Mouse (Mus musculus): ENCODE results near the gene Soga1. TPM values are rescaled to one million over a fixed set of nuclear protein-coding genes. Genes with fewer than 3 reads are reported as not detected.

Gene Soga1
- total RNA-seq (2022): 10 to 100 TPM; 30.9 to 38.3 (median 34.4) TPM

DNA sequence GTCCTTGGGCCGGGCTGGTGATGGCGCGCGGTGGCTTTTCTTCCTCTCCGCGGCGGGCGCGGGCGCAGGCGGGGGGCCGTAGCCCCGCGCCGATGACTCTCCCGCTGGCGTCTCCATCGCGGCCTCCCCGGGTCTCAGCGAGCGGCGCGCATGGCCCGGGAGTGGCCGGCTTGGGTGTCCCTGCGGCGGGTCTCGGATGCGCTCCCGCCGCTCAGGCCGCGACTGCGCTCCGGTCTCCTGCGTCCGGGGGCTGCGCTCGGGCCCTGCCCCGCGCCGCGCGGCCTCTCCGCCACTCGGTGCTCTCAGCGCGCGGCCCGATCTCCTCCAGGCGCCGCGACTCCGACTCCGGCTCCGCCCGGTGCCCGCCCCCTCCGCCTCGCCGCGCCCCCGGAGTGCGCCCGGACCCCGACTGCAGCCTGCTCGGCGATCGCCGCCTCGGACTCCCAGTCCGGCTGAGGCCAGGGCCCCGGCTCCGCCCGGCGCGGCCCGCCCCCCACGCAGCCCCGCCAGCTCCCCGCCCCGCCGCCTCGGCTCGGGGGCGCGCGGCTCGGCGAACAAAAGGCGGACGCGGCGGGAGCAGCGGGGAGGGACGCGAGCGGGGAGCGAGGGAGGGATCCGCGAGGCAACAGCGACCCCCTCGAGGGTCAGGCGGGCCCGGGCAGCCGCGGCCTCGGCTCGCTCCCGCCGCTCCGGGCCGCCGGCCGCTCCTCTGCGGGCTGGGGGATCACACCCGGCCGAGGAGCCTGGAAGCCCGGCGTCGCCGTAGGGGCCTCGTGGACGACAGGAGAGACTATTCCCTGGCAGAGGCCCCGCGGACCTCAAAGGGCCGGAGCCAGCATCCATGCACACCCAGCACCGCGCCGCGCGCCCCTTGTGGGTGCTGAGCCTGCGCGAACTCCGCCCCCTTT is at the start of gene Soga1:
Gene Soga1, minus strand, starts transcription at position 462 of the 908 bp plus-strand sequence.
- peak; percentile 62 to 76 for DNase-seq (ENCODE audit: low spot score in 2 of 2)

DNA sequence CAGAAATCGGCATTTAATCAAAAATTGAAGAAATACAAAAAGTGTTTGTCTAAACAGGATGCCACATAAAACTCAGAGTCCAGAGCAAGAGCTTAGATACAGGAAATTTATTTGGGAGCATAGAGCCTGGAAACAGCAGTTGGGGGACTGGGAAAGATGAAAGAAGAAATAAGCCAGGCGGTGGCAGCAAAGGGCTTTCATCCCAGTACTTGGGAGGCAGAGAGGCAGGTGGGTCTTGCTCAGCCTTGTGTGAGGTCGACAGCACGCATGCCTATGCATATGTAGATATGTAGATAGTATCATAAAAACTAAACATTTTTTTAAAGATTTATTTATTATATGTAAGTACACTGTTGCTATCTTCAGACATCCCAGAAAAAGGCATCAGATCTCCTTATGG is 49.0 kb upstream of the Soga1 start:
- DNase-seq (ENCODE audit: low spot score in 2 of 2): no peak

DNA sequence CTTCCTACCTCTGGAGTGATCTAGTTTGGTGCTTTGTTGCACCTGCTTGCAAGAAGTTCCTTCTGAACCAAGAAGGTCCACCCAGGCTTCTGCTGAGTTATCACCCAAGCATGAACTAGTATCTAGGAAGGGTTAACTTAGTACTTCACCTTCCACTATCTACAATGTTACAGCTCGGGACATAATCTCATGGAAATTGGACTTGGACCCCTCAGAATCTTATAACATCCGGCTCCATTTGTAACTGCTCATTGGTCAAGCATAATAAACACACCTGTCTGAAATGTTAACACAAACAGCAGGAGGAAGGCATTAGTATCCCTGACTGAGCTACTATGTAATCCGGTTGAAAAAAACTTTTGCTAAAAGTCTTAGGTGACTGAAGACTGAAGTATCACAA is 48.3 kb upstream of the Soga1 start:
- no peak for DNase-seq (ENCODE audit: low spot score in 2 of 2)

DNA sequence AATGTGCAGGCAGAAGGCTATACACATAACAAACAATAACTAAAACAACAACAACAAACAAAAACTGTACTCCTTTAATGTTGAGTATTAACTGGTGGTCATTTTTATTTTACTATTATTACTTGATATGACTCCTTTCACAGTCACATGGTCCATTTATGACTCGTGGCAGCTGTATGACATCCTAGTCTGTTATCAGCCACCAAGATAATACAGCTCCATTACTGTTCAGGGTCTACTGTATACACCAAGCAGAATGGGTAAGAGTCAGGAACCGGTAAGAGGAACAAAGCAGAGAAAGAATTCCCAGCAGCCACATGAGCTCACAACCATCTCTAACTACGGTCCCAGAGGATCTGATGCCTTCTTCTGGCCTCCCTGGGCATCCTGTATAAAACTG is 46.2 kb upstream of the Soga1 start:
- no peak for DNase-seq (ENCODE audit: low spot score in 2 of 2)

DNA sequence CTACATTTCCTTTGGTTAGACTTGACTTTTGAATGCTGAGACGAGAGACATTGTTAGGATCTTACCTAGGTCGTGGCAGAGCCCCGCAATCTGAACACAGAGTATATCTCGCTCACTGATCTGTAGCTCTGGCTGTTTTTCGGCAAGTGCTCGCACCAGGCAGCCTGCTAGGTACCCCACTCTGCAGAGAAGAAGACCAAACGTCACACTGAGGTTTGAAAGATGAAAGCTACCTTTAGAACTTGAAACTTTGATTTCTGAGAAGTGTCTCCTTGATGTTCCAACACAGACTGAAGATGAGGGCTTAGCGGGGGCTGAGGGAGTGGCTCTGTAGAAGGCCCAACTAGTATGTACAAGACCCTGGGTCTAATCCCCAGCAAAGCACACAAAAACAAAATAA is 42.7 kb upstream of the Soga1 start:
- no peak for DNase-seq (ENCODE audit: low spot score in 2 of 2)

DNA sequence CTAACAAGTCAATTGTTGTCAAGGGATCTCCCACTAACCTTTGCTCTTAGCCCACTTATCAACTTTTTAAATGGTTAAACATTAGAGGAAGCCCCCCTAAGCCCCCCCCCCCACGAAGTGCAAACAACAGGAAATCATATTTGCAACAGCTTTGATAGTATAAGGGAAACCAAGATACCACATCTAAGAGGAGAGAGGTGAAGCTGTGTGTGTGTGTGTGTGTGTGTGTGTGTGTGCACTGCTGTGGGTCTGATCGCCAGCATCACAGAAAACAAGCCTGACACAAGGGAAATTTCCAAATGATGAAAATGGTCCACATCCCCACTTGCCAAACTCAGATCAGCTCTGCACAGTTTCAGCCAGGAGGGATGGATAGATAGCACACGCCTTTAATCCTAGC is 40.0 kb upstream of the Soga1 start:
- DNase-seq (ENCODE audit: low spot score in 2 of 2): no peak

DNA sequence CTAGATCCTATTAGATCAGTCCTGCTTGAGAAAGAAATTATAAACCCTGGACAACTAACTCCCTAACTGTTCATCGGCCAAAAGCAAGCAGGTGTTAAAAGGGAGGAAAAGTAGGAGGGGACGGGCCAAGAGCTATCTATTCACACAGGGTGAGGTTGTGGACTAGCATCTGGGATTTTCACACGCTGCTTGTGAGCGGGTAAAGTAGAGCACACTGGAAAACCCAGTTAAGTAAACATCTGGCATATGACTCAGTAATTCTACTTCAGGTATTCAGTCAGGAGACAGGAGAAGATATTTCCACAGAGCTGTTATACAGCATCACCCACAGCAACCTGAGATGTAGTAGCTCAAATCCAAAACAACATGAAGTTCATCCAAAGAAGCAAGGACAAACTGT is 39.5 kb upstream of the Soga1 start:
- DNase-seq (ENCODE audit: low spot score in 2 of 2): no peak

DNA sequence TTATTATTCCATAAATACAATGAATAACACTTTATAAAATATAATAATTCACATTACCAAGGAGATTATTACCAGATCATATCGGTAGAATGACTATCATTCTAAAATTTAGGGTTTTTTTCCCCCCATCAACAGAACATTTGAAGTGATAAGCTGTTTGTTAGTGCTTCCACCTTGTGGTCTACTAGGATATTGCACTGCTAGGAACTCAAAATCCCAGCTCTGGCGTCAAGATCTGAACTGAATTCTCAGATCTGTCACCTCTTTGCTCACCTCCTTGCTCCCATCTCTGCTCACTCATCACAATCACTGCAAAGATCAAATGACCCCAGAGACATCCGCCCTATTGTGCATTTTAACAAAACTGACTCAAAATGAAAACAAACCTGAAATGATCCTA is 37.9 kb upstream of the Soga1 start:
- DNase-seq (ENCODE audit: low spot score in 2 of 2): no peak

DNA sequence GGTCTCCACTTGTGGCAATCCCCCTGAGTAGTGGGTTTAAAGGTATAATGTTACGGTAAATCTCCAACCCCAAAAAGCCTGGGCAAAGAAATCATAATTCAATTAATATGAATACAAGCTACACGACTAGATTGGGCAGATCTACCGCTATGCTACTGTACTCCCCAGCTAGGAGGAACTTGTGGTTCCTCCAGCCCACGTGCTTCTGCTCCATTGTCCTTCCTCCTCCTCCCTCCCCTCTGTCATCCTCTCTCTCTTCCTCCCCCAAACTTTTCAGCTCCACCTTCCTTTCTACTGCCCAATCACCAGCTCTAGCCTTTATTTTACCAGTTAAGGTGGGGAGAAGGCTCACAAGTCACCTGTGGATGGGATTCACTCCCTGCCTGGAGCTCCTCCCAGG is 29.2 kb upstream of the Soga1 start:
- DNase-seq (ENCODE audit: low spot score in 2 of 2): no peak

DNA sequence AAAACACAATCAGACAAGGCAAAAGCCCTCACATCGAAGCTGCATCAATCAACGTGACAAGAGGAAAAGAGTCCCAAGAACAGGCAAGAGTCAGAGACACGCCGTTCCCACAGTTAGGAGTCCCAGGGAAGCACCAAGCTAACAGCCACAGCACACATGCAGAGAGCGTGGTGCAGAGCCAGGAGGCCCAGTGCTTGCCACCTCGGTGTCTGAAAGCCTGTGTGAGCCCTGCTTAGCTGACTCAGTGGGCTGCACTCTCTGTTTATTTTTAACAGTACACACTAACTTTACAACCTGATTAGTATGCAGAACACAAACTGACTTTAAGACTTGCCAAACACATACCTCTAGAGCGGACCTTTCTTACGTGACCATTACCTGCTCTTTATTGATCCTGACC is 25.4 kb upstream of the Soga1 start:
- DNase-seq (ENCODE audit: low spot score in 2 of 2): no peak

DNA sequence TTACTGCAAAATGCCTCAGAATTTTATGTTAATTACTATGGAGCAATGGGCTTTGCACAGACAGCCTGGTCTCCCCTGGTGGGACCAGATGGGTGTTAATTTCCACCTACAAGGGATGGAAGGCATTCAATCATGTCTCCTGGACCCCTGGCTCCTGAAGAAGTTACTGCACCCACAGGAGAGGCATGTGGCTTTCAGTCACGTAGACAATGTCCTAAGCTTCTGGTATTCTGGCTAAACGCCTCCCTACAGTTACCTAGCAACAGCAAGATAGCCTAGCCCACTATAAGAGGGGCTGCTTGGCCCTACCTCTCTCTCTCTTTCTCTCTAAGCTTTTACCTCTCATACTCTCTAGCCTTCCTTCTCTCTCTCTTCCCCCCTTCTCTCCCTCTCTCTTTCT is 23.2 kb upstream of the Soga1 start:
- DNase-seq (ENCODE audit: low spot score in 2 of 2): no peak

DNA sequence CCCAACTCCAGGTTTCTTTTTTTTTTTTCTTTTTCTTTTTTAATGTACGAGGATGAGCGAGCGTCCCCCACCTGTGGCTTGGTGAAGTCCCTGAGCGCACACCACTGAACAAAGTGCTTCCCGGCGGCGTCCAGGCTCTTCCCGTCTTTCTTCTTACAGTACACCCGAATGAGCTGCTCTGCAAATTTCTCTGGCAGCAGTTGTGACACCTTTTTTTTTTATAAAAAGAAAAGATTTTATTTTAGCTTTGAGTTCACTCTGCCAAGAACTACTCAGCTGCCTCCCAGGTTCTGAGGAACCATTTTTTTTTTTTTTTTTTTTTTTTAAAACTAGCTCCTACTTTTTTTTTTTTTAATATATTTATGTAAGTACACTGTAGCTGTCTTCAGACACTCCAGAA is 22.6 kb upstream of the Soga1 start:
- no peak for DNase-seq (ENCODE audit: low spot score in 2 of 2)

DNA sequence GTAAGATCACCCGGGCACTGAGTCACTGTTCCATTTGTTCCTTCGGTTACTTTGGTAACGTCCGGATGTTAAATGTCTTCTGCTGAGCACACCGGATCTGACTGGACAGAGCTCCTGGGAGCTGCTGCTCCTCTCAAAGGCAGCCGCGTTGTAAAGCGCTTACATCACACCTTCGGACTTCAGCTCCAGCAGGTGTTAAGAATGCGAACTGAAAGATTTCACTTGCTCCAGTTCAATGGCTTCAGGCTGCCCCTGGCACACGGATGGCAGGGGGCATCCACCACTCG is 21.2 kb upstream of the Soga1 start:
- no peak for DNase-seq (ENCODE audit: low spot score in 2 of 2)

DNA sequence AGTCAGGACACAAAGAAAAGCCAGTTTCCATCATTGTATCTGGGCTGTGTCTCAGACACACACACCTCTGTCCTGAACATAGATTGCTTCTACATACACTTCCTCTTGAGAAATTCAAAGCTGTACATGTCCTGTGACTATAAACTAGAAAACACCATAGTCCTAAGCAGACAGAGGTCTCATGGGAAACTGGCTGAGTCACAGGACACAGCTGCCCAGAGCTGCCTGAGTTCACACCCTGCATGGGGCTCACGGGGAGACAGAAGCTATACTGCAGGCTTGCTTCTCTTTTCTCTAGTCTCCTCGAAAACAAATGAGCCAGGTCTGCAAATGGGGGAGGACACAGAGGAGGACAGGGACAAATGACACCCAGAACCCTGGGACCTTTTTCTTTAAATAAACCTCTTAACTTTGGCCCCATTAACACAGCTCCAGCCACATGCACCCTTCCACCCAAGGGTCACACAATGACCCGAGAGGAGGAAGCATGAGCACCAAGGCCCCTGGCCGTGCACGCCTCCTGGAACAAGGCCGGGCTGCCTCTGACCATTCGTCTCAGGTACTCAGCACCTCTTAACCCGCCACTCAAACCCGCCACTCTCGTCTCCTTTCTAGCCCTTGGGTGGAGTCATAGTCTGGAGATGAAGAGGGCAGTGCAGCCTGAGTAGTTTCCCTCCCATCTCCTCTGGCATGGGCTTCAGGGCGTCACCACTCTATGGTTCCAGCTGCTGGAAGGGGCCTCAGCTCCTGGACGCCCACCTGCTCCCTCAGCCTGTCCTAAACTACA is 20.7 kb upstream of the Soga1 start:
- DNase-seq (ENCODE audit: low spot score in 2 of 2): no peak

DNA sequence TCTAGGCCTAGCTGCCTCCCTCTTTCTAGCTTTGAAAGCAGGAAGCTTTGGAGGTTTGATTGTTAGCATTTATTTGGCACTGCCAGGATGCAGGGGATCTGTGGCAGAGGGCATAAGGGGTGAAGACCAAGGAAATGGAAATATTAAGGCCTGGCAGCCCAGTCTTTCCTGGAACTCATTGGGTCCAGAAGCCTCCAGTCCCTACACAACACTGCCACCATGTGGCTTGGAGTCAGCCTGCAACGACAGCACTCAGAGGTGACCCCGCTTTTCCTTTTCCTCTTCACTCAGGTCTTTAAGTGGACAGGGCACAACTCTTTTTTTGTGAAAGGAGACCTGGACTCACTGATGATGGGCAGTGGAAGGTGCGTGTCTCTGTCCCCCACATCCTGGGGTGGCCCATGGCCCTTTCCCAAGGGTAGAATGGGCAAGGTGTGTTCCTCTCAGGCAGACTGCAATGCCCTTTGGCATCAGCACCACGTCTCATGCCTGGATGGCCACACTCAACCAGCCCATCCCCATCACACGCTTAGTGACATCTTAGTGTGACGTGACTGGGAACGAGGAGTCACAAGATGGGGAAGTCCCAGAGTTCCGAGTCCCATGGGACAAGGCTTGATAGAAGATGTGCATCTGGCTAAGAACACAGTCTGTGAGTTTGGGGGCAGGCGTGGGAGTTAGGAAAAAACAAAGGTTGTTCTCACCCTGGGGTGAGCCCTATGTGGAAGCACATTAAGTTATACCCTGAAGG is 16.1 kb upstream of the Soga1 start:
- DNase-seq (ENCODE audit: low spot score in 2 of 2): peak in 1 of 2 experiments; percentile 70

DNA sequence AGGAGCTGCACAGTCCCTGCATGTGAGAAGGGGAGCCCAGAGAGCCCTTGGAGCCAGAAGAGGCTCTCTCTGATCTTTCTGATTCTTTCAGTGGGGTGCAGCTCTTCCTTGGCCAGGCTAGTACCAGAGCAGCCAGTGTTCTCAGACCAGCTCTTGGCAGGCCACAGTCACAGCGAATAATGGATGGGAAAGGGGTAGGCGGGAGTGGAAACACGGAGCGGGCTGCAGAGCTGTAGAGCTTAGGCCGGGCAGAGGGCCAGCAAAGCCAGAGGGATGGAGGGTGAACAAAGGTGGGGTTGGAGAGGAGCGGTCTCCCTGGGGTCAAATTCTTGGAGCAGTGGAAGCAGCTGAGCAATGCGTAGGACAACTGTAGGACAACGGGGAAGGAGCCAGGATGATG is 13.0 kb upstream of the Soga1 start:
- peak in 1 of 2 experiments; percentile 42 for DNase-seq (ENCODE audit: low spot score in 2 of 2)

DNA sequence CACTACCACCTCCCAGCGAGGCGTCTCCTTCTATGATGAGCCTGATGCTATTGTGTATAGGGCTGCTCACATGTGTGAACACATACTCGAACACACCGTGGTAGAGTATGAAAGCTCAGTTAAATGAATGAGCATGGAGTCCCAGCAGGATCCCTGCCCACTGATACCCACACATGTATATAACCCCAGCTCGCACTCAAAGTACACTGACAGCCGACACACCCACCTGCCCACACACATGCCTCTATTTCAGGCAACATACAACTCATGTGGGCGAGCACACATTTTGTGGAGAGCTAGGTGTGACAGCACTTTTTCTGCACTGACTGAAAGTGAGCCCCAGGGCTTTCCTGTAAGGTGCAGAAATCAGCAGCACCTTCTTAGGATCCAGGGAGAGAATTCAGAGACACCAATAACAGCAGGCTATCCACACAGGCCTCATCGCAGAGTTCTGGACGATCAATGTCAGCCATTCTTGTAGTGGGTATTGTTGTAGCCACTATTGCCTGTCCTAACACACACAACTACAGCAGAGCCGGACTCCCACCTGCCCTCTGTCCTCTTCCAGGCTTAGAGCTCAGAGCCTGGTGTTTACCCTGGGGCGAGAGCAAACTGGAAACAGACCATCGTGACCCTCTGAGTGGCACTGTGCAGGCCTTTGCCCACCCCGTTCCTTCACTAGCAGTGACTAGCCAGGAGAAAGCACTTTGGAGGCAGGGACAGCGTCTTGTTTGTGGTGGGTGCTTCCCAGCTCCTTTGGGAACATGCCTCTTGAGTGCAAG is 8.7 kb upstream of the Soga1 start:
- DNase-seq (ENCODE audit: low spot score in 2 of 2): peak in 1 of 2 experiments; percentile 25

DNA sequence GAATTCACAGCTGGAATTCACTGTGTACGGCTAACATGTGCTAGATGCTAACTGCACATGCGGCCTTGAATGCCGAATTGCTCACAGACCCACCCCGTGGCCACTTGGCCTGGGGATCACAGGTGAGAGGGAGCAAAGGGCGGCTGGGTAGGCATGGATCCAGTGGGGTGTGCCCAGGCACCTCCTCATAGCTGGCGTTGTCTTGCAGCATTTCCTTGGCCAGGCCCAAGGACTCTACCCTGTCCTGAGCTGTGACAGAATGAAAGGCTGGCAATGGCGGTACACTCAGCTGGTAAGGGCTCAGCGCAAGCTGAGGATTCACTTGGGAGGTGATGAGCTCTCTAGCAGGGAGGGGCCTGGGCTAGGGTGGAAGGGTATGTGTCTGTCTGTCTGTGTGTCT is 7.7 kb upstream of the Soga1 start, which contains the start of gene Tldc2:
Gene Tldc2, plus strand, starts transcription at position 260 of the 400 bp plus-strand sequence.
- DNase-seq (ENCODE audit: low spot score in 2 of 2): no peak

DNA sequence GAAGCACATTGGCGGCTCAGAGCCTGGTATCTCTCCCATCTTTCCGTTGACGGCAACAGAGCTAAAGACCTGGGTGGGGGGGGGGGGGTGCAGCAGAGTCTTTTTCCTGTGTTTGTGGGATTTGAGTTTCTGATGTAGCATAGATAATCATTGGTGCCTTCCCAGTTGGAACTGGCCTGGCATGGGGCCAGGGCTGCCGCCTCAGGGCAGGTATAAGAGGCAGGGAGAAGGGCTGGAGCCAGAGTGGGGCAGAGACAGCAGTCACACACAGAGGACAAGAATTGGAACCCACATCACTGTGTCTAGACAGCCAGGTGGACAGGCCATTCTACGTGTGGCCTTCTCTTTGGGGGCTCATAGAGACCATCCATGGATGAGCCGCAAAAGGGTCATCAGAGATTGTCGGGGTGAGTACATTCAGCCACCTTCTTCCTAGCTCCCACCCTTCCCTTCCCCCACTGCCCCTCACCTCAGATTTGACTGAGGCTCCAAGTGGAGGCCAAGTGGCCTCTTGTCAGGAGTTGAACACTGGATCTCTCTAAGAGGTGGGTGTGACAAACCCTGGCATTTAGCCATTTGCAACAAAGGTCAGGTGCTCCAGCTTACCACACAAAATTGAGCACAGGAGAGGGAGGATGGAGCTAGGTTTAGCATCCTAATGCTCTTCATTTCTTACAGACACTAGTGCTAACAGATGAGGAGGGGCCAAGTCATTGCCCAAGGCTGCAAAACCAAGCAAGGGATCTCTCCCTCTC is 6.0 kb upstream of the Soga1 start:
- DNase-seq (ENCODE audit: low spot score in 2 of 2): no peak

DNA sequence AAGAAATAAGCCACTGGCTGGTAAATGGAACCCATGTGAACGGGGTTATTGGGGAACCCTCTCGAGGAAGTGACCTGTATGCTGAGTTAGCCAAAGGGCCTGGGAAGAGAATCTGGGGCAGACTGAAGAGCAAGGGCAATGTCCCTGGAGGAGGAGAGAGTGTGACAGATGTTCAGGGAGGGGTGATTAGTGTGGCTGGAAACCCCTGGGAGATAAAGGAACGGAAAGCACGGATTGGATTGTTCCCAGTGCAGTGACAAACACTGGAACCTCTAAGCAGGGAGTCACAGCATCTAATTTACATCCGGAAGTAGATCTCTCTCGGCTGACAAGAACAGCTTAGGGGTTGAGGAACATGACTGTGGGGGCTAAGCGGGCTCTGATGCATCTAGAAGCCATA is 2.9 kb upstream of the Soga1 start:
- DNase-seq (ENCODE audit: low spot score in 2 of 2): no peak

DNA sequence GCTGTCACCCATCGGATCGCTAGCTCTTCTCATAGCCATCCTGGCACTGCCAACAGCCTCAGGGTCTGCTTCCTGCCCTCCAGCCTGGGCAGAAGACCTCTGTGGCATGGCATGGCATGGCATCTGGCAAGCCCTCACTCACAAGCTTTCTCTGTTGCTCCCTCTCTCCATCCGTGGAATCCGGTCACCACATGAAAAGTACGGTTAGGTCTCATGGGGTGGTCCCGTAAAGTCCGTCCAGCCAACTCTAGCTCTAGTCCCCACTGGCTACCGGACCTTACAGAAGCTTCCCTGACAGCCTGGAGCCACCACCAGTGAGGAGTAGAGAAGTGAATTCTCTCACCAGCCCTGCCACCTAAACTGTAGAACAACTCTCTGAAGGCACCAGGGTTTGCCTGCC is 2.3 kb upstream of the Soga1 start:
- DNase-seq (ENCODE audit: low spot score in 2 of 2): no peak

Data from layer of hippocampus, adult 8-10 months (tissue).